ENCODE assay signal across 23 mouse cellular contexts in the genomic region with DNA sequence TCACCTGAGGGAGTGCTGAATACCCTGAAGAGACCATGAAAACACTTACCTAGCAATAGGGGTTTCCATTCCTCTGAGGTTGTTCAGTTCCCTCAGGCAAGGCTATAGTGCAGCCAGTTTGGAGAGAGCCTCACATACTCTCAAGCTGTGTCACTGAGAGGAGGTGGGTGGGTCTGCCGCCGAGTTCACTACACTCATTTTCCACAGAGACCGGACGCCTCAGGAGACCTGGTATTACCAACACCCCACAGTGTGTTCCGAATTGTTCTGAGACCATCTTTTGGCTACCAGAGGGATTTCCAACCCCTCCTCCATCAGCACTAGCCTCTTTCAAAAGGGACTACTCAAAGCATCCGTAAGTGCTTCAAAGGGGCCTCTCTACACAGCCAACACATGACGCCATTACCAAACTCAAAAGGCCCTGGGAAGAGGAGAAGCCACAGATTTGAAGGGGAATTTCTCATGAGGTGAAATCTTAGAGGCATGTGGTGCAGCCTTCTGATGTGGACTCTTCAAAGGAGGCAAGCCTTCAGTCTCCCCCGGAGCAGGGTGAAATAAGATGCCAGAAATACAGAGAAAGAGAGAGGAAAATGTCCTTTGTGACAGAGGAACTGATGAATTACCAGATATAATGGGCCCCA.
DNase-seq lines count a peak whose midpoint lies in the region; ATAC-seq lines count a peak whose summit lies in the region.
"Had no signal": no experiment of that assay in that cellular context is flagged by ENCODE, and none has a peak within 500 bp of the region (broad histone marks: within the 10 kb centered on the region; RNA-seq: fewer than 3 reads in every experiment).

No protein-coding gene starts in this region.

- no peak for DNase-seq in embryonic facial prominence, embryonic 11.5 days (ENCODE audit: low spot score)
- DNase-seq in embryonic facial prominence, embryonic 10.5 days (ENCODE audit: low spot score) = no peak
- DNase-seq in neural tube, embryonic 11.5 days (ENCODE audit: low spot score) = peak; percentile 27
- DNase-seq in forebrain, embryonic 14.5 days (ENCODE audit: low spot score) = peak; percentile 64
- no peak for DNase-seq in kidney, postnatal 14 days
- DNase-seq in cerebellum, adult 18-20 months = no peak
- DNase-seq: adrenal gland, postnatal 25 days; cerebellum, adult 11 months; cerebellum, postnatal 10 days; kidney, adult 11 months; kidney, postnatal 4 days; liver, embryonic 13.5 days; lung, adult 2 months; lung, postnatal 14 days; thymus, postnatal 14 days had no signal

- ATAC-seq in embryonic facial prominence, embryonic 11.5 days (replicated peaks; ENCODE audit: insufficient number of reproducible peaks, low FRiP score, low TSS enrichment, low read depth) = 0 out of 2 replicates have a peak, but pooled peaks have one; percentile 44
- ATAC-seq in neural tube, embryonic 11.5 days (ENCODE audit: insufficient read depth, low FRiP score, low TSS enrichment) = no peak
- no peak for ATAC-seq in neural tube, embryonic 15.5 days (ENCODE audit: low FRiP score)
- peak; percentile 63 for ATAC-seq in forebrain, embryonic 14.5 days
- peak; percentile 77 for ATAC-seq in midbrain, embryonic 15.5 days (replicated peaks)
- ATAC-seq: CD4-positive, CD25-positive, alpha-beta regulatory T cell, adult 4 months; hindbrain, postnatal 0 days had no signal

- H3K9ac ChIP-seq in embryonic facial prominence, embryonic 11.5 days (replicated peaks; ENCODE audit: low read length) = no peak overlapping the region
- H3K9ac ChIP-seq in neural tube, embryonic 11.5 days (ENCODE audit: low read length) = no peak overlapping the region
- no peak overlapping the region for H3K9ac ChIP-seq in neural tube, embryonic 15.5 days (replicated peaks)
- no peak overlapping the region for H3K9ac ChIP-seq in forebrain, embryonic 14.5 days (ENCODE audit: low read length)
- H3K9ac ChIP-seq in midbrain, embryonic 15.5 days = no peak overlapping the region
- H3K9ac ChIP-seq: embryonic facial prominence, embryonic 13.5 days; kidney, embryonic 15.5 days; limb, embryonic 13.5 days; liver, embryonic 13.5 days had no signal

- no peaks in the 10 kb centered on the region for H3K36me3 ChIP-seq in embryonic facial prominence, embryonic 11.5 days (replicated peaks; ENCODE audit: control insufficient read depth, insufficient read depth, low read depth, low read length)
- H3K36me3 ChIP-seq in embryonic facial prominence, embryonic 10.5 days (replicated peaks) = no peaks in the 10 kb centered on the region
- H3K36me3 ChIP-seq in neural tube, embryonic 11.5 days (ENCODE audit: control insufficient read depth, insufficient read depth, low read length) = no peaks in the 10 kb centered on the region
- H3K36me3 ChIP-seq in neural tube, embryonic 15.5 days = no peaks in the 10 kb centered on the region
- H3K36me3 ChIP-seq in forebrain, embryonic 14.5 days (ENCODE audit: control insufficient read depth, insufficient read depth, low read length) = no peaks in the 10 kb centered on the region
- H3K36me3 ChIP-seq in midbrain, embryonic 15.5 days (replicated peaks) = no peaks in the 10 kb centered on the region
- H3K36me3 ChIP-seq: embryonic facial prominence, embryonic 13.5 days; heart, embryonic 10.5 days; kidney, embryonic 15.5 days; limb, embryonic 13.5 days; liver, embryonic 13.5 days had no signal

- H3K4me3 ChIP-seq in embryonic facial prominence, embryonic 11.5 days (ENCODE audit: low read depth, low read length) = no peak overlapping the region
- no peak overlapping the region for H3K4me3 ChIP-seq in embryonic facial prominence, embryonic 10.5 days
- no peak overlapping the region for H3K4me3 ChIP-seq in neural tube, embryonic 11.5 days (ENCODE audit: low read depth, low read length)
- H3K4me3 ChIP-seq in neural tube, embryonic 15.5 days (replicated peaks) = no peak overlapping the region
- H3K4me3 ChIP-seq in forebrain, embryonic 14.5 days (ENCODE audit: low read depth, low read length) = no peak overlapping the region
- H3K4me3 ChIP-seq in midbrain, embryonic 15.5 days = no peak overlapping the region
- H3K4me3 ChIP-seq: embryonic facial prominence, embryonic 13.5 days; heart, embryonic 10.5 days; kidney, embryonic 15.5 days; limb, embryonic 13.5 days; liver, embryonic 13.5 days had no signal

- 63% methylated on average over 8 of the region's 8 CpGs for WGBS in embryonic facial prominence, embryonic 11.5 days
- 71% methylated on average over 8 of the region's 8 CpGs for WGBS in embryonic facial prominence, embryonic 10.5 days
- 62% methylated on average over 8 of the region's 8 CpGs for WGBS in neural tube, embryonic 11.5 days
- 64% methylated on average over 8 of the region's 8 CpGs for WGBS in neural tube, embryonic 15.5 days
- 28% methylated on average over 8 of the region's 8 CpGs for WGBS in forebrain, embryonic 14.5 days
- 49% methylated on average over 8 of the region's 8 CpGs for WGBS in midbrain, embryonic 15.5 days

- H3K4me1 ChIP-seq in embryonic facial prominence, embryonic 11.5 days (ENCODE audit: control insufficient read depth, insufficient read depth, low read length) = no peaks in the 10 kb centered on the region
- H3K4me1 ChIP-seq in embryonic facial prominence, embryonic 10.5 days = peaks cover 25% of the 10 kb centered on the region
- H3K4me1 ChIP-seq in neural tube, embryonic 11.5 days (ENCODE audit: control insufficient read depth, insufficient read depth, low read length) = peaks cover 3% of the 10 kb centered on the region; the same call in 1 of the 2 replicates
- H3K4me1 ChIP-seq in neural tube, embryonic 15.5 days = peaks cover 11% of the 10 kb centered on the region; the same call in 1 of the 2 replicates
- peaks cover 10% of the 10 kb centered on the region for H3K4me1 ChIP-seq in forebrain, embryonic 14.5 days (ENCODE audit: control insufficient read depth, insufficient read depth, low read length)
- peaks cover 22% of the 10 kb centered on the region for H3K4me1 ChIP-seq in midbrain, embryonic 15.5 days
- H3K4me1 ChIP-seq: limb, embryonic 13.5 days; liver, embryonic 13.5 days had no signal

- H3K27me3 ChIP-seq in embryonic facial prominence, embryonic 11.5 days (ENCODE audit: control insufficient read depth, insufficient read depth, low read length) = no peaks in the 10 kb centered on the region
- no peaks in the 10 kb centered on the region for H3K27me3 ChIP-seq in embryonic facial prominence, embryonic 10.5 days (replicated peaks; ENCODE audit: low read depth, poor library complexity, severe bottlenecking)
- H3K27me3 ChIP-seq in neural tube, embryonic 11.5 days (ENCODE audit: control insufficient read depth, insufficient read depth, low read length) = no peaks in the 10 kb centered on the region
- H3K27me3 ChIP-seq in neural tube, embryonic 15.5 days (replicated peaks) = no peaks in the 10 kb centered on the region
- no peaks in the 10 kb centered on the region for H3K27me3 ChIP-seq in forebrain, embryonic 14.5 days (replicated peaks; ENCODE audit: control insufficient read depth, insufficient read depth, low read length)
- no peaks in the 10 kb centered on the region for H3K27me3 ChIP-seq in midbrain, embryonic 15.5 days (replicated peaks)
- H3K27me3 ChIP-seq: embryonic facial prominence, embryonic 13.5 days; kidney, embryonic 15.5 days; limb, embryonic 13.5 days; liver, embryonic 13.5 days had no signal

- H3K27ac ChIP-seq in embryonic facial prominence, embryonic 11.5 days (replicated peaks; ENCODE audit: low read depth, low read length) = no peak overlapping the region
- H3K27ac ChIP-seq in embryonic facial prominence, embryonic 10.5 days (replicated peaks) = no peak overlapping the region
- 0 out of 2 replicates have a peak overlapping the region, but pooled peaks have one; percentile 39 for H3K27ac ChIP-seq in neural tube, embryonic 11.5 days (ENCODE audit: low read depth, low read length)
- no peak overlapping the region for H3K27ac ChIP-seq in neural tube, embryonic 15.5 days (replicated peaks)
- 0 out of 2 replicates have a peak overlapping the region, but pooled peaks have one; percentile 10 for H3K27ac ChIP-seq in forebrain, embryonic 14.5 days (ENCODE audit: low read depth, low read length)
- peak overlapping the region; percentile 22 for H3K27ac ChIP-seq in midbrain, embryonic 15.5 days
- H3K27ac ChIP-seq: embryonic facial prominence, embryonic 13.5 days; heart, embryonic 10.5 days; hindbrain, postnatal 0 days; kidney, embryonic 15.5 days; limb, embryonic 13.5 days; liver, embryonic 13.5 days had no signal

- no peaks in the 10 kb centered on the region for H3K9me3 ChIP-seq in embryonic facial prominence, embryonic 11.5 days (replicated peaks; ENCODE audit: control insufficient read depth, low read length)
- H3K9me3 ChIP-seq in embryonic facial prominence, embryonic 10.5 days = no peaks in the 10 kb centered on the region
- no peaks in the 10 kb centered on the region for H3K9me3 ChIP-seq in neural tube, embryonic 11.5 days (ENCODE audit: control insufficient read depth, low read length)
- no peaks in the 10 kb centered on the region for H3K9me3 ChIP-seq in neural tube, embryonic 15.5 days (replicated peaks)
- H3K9me3 ChIP-seq in forebrain, embryonic 14.5 days (replicated peaks; ENCODE audit: control insufficient read depth, low read length) = no peaks in the 10 kb centered on the region
- no peaks in the 10 kb centered on the region for H3K9me3 ChIP-seq in midbrain, embryonic 15.5 days
- H3K9me3 ChIP-seq: embryonic facial prominence, embryonic 13.5 days; heart, embryonic 10.5 days; kidney, embryonic 15.5 days; limb, embryonic 13.5 days; liver, embryonic 13.5 days had no signal

- no peak overlapping the region for H3K4me2 ChIP-seq in embryonic facial prominence, embryonic 11.5 days (ENCODE audit: low read depth, low read length)
- no peak overlapping the region for H3K4me2 ChIP-seq in neural tube, embryonic 11.5 days (ENCODE audit: low read depth)
- H3K4me2 ChIP-seq in neural tube, embryonic 15.5 days = no peak overlapping the region
- H3K4me2 ChIP-seq in forebrain, embryonic 14.5 days (ENCODE audit: low read length) = no peak overlapping the region
- no peak overlapping the region for H3K4me2 ChIP-seq in midbrain, embryonic 15.5 days
- H3K4me2 ChIP-seq: embryonic facial prominence, embryonic 13.5 days; kidney, embryonic 15.5 days; limb, embryonic 13.5 days; liver, embryonic 13.5 days had no signal

Comparison
In these comparisons a context has a peak if more than half of its experiments do, and no peak if none do; other contexts are left out.
1. H3K27ac ChIP-seq: peak in neural tube, embryonic 11.5 days (single experiment), forebrain, embryonic 14.5 days (single experiment) and midbrain, embryonic 15.5 days (single experiment); none in embryonic facial prominence, embryonic 11.5 days (single experiment), embryonic facial prominence, embryonic 10.5 days (single experiment) and neural tube, embryonic 15.5 days (single experiment).
2. ATAC-seq: peak in embryonic facial prominence, embryonic 11.5 days (single experiment), forebrain, embryonic 14.5 days (single experiment) and midbrain, embryonic 15.5 days (single experiment); none in neural tube, embryonic 11.5 days (single experiment) and neural tube, embryonic 15.5 days (single experiment).
3. DNase-seq: peak in neural tube, embryonic 11.5 days (single experiment) and forebrain, embryonic 14.5 days (single experiment); none in embryonic facial prominence, embryonic 11.5 days (single experiment), embryonic facial prominence, embryonic 10.5 days (single experiment), kidney, postnatal 14 days (single experiment) and cerebellum, adult 18-20 months (0 of 2).